Mouse (Mus musculus): Measurements from ENCODE around the gene Trim75. TPM values are rescaled to one million over a fixed set of nuclear protein-coding genes. Genes with fewer than 3 reads are reported as not detected.
"Not testable (repeated sequence)": the region's sequence is repeated elsewhere in the genome, so short reads cannot be mapped to it uniquely, and the experiment has no call there.

Gene Trim75
- polyA plus RNA-seq (2015; fragmentation: Nextera tagmentation; extraction: Ambion mirVana), result not detected in 2 replicates

GRCm38 (mm10) chr8:64987731-64988130, at the start of gene Trim75:
Gene Trim75, minus strand, starts transcription at chr8:64987831.
- no peaks in the 10 kb centered on the region for H3K4me1 ChIP-seq (replicated peaks)
- H3K4me3 ChIP-seq (replicated peaks), result no peak within 1 kb of the TSS
- no peaks in the 10 kb centered on the region for H3K27me3 ChIP-seq
- H3K4me2 ChIP-seq, result no peak within 1 kb of the TSS
- 68% methylated on average over 4 of the region's 4 CpGs for WGBS (ENCODE audit: insufficient replicate concordance)
- no peaks in the 10 kb centered on the region for H3K36me3 ChIP-seq (replicated peaks)
- H3K9me3 ChIP-seq (replicated peaks), result no peaks in the 10 kb centered on the region
- no peak within 1 kb of the TSS for H3K27ac ChIP-seq (replicated peaks)
- H3K9ac ChIP-seq, result no peak within 1 kb of the TSS
- ATAC-seq (ENCODE audit: insufficient read depth), result no peak

DNA sequence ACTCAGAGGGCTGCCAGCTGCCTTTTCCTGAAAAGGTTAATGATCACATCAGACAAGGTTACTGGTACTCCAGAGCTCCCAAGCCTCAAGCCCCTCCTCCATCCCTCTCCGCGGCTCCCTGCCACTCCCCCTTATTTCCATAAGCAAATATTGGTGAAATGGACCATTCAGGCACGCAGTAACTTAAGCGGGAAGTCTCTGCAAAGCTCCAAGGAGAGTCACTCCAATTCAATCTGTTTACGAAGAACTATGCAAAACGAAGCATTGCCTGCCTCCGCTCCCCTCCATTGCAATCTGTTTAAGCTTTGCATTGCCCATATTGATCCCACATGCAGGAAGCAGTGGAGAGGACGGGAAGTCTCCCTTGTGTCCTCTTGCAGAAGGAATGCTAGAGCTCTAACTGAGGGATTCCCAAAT, 49.5 kb upstream of the Trim75 start, which contains the start of gene Apela:
Gene Apela (minus strand): TSS at position 220 of the 417 bp plus-strand sequence.
- no peak within 1 kb of the TSS for H3K4me3 ChIP-seq (replicated peaks)
- no peak within 1 kb of the TSS for H3K27ac ChIP-seq (replicated peaks)
- H3K4me2 ChIP-seq, result peak within 1 kb of the TSS; percentile 50
- H3K9ac ChIP-seq, result no peak within 1 kb of the TSS
- no peaks in the 10 kb centered on the region for H3K9me3 ChIP-seq (replicated peaks)
- ATAC-seq (ENCODE audit: insufficient read depth), result peak; percentile 54; the same call in 1 of the 2 replicates
- no peaks in the 10 kb centered on the region for H3K4me1 ChIP-seq (replicated peaks)
- H3K27me3 ChIP-seq, result peaks cover 6% of the 10 kb centered on the region; the same call in 1 of the 2 replicates
- WGBS (ENCODE audit: insufficient replicate concordance), result 3% methylated on average over 8 of the region's 8 CpGs
- no peaks in the 10 kb centered on the region for H3K36me3 ChIP-seq (replicated peaks)

DNA sequence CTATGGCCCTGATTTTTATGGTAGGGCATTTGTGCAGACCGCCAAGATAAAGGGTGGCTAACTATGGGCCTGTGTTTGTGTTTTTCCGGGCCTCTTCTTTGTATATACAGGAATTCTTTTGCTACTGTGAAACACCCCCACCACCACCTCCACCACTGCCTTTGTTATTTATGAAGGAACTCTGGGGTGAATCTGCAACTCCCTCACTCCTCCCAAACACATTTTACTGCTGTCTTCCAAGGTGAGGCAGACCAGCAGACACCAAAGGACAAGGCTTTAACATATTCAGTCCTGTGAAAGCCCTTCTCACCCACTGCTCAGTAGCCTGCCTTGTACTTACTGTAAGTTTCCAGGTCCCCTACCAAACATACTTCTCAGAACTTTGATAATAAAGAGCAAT, 46.5 kb upstream of the Trim75 start:
- no peak overlapping the region for H3K4me3 ChIP-seq (replicated peaks)
- no peaks in the 10 kb centered on the region for H3K9me3 ChIP-seq (replicated peaks)
- no peaks in the 10 kb centered on the region for H3K4me1 ChIP-seq (replicated peaks)
- ATAC-seq (ENCODE audit: insufficient read depth), result no peak
- H3K27me3 ChIP-seq, result peaks cover 6% of the 10 kb centered on the region; the same call in 1 of the 2 replicates
- WGBS (ENCODE audit: insufficient replicate concordance), result 28% methylated on average over 2 of the region's 2 CpGs
- H3K36me3 ChIP-seq (replicated peaks), result no peaks in the 10 kb centered on the region
- no peak overlapping the region for H3K27ac ChIP-seq (replicated peaks)
- H3K9ac ChIP-seq, result no peak overlapping the region
- no peak overlapping the region for H3K4me2 ChIP-seq

DNA sequence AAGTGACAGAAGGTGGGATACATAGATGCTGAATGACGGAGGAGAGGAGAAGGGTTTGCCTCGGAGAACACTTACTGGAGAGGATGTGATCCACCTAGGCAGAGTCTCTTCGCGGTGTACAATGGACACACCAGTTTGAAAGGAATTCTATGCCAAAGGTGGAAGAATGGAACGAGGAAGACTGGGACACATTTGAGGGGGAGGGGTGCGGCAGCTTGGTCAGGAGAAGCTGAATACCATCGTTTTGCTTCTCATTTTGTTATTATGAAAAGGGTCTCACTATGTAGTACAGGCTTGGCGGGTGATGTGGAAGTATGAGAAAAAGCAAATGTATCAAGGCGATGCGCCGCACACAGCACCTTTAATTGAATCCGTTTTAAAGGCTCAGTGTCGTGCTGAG, 45.4 kb upstream of the Trim75 start:
- no peak overlapping the region for H3K9ac ChIP-seq
- ATAC-seq (ENCODE audit: insufficient read depth), result no peak
- no peaks in the 10 kb centered on the region for H3K9me3 ChIP-seq (replicated peaks)
- no peak overlapping the region for H3K4me3 ChIP-seq (replicated peaks)
- 72% methylated on average over 13 of the region's 13 CpGs for WGBS (ENCODE audit: insufficient replicate concordance)
- H3K4me2 ChIP-seq, result no peak overlapping the region
- no peak overlapping the region for H3K27ac ChIP-seq (replicated peaks)
- no peaks in the 10 kb centered on the region for H3K36me3 ChIP-seq (replicated peaks)
- peaks cover 6% of the 10 kb centered on the region; the same call in 1 of the 2 replicates for H3K27me3 ChIP-seq
- no peaks in the 10 kb centered on the region for H3K4me1 ChIP-seq (replicated peaks)

DNA sequence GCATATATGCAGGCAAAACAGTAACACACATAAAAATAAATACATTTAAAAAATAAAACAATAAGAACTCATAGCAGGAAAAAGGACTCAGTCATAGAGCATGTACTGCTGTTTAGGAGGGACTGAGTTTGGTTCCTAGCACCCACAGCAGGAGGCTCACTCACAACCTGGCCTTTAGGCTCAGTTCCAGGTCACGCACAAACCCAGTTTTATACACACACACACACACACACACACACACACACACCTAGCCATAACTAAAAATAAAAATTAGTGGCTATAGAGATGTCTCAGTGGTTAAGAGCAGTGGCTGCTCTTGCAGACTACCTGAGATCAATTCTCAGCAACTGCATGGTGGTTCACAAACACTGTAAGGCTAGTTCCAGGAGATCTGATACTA, 44.5 kb upstream of the Trim75 start:
- H3K4me3 ChIP-seq (replicated peaks), result no peak overlapping the region
- peaks cover 2% of the 10 kb centered on the region; the same call in 1 of the 2 replicates for H3K27me3 ChIP-seq
- H3K36me3 ChIP-seq (replicated peaks), result no peaks in the 10 kb centered on the region
- WGBS (ENCODE audit: insufficient replicate concordance), result 56% methylated on average over 1 of the region's 1 CpGs
- no peak overlapping the region for H3K27ac ChIP-seq (replicated peaks)
- no peak overlapping the region for H3K9ac ChIP-seq
- no peaks in the 10 kb centered on the region for H3K4me1 ChIP-seq (replicated peaks)
- no peak overlapping the region for H3K4me2 ChIP-seq
- no peaks in the 10 kb centered on the region for H3K9me3 ChIP-seq (replicated peaks)
- ATAC-seq (ENCODE audit: insufficient read depth), result no peak

- H3K36me3 ChIP-seq (replicated peaks), result no peaks in the 10 kb centered on the region
- H3K27me3 ChIP-seq, result no peaks in the 10 kb centered on the region
- H3K4me2 ChIP-seq, result no peak overlapping the region
- no peak for ATAC-seq (ENCODE audit: insufficient read depth)
- whole genome bisulfite sequencing (ENCODE audit: insufficient replicate concordance), result 58% methylated on average over 4 of the region's 4 CpGs
- no peaks in the 10 kb centered on the region for H3K4me1 ChIP-seq (replicated peaks)
- H3K27ac ChIP-seq (replicated peaks), result no peak overlapping the region
- no peak overlapping the region for H3K4me3 ChIP-seq (replicated peaks)
- no peaks in the 10 kb centered on the region for H3K9me3 ChIP-seq (replicated peaks)
- no peak overlapping the region for H3K9ac ChIP-seq
These were observed 43.3 kb upstream of the Trim75 start for GRCm38 (mm10) chr8:65030735-65031485.

GRCm38 (mm10) chr8:65029776-65030175, 42.1 kb upstream of the Trim75 start:
- Histone ChIP-seq H3K27ac (replicated peaks) (no peak overlapping the region), H3K4me3 (replicated peaks) (no peak overlapping the region), H3K27me3 (no peaks in the 10 kb centered on the region), H3K36me3 (replicated peaks) (no peaks in the 10 kb centered on the region), H3K4me1 (replicated peaks) (no peaks in the 10 kb centered on the region), H3K4me2 (no peak overlapping the region), H3K9ac (no peak overlapping the region), H3K9me3 (replicated peaks) (no peaks in the 10 kb centered on the region)
- WGBS (ENCODE audit: insufficient replicate concordance), result 70% methylated on average over 4 of the region's 4 CpGs
- no peak for ATAC-seq (ENCODE audit: insufficient read depth)

- H3K9me3 ChIP-seq (replicated peaks), result no peaks in the 10 kb centered on the region
- 67% methylated on average over 12 of the region's 12 CpGs for WGBS (ENCODE audit: insufficient replicate concordance)
- no peaks in the 10 kb centered on the region for H3K4me1 ChIP-seq (replicated peaks)
- H3K4me2 ChIP-seq, result no peak overlapping the region
- no peak overlapping the region for H3K4me3 ChIP-seq (replicated peaks)
- H3K27me3 ChIP-seq, result no peaks in the 10 kb centered on the region
- H3K27ac ChIP-seq (replicated peaks), result no peak overlapping the region
- H3K9ac ChIP-seq, result no peak overlapping the region
- no peak for ATAC-seq (ENCODE audit: insufficient read depth)
- no peaks in the 10 kb centered on the region for H3K36me3 ChIP-seq (replicated peaks)
These were observed 41.5 kb upstream of the Trim75 start for GRCm38 (mm10) chr8:65028959-65029686.

- Histone ChIP-seq H3K4me1 (replicated peaks) (no peaks in the 10 kb centered on the region), H3K4me3 (replicated peaks) (no peak overlapping the region)
These were observed 34.9 kb upstream of the Trim75 start for GRCm38 (mm10) chr8:65022485-65022884.

GRCm38 (mm10) chr8:65018423-65018822, 30.8 kb upstream of the Trim75 start, which contains the start of the genes Trim61 and Trim60:
Gene Trim61, minus strand, starts transcription at chr8:65018523.
Gene Trim60, minus strand, starts transcription at chr8:65018584.
- H3K36me3 ChIP-seq (replicated peaks), result no peaks in the 10 kb centered on the region
- H3K4me2 ChIP-seq, result no peak within 1 kb of the TSS
- H3K4me1 ChIP-seq (replicated peaks), result no peaks in the 10 kb centered on the region
- H3K27me3 ChIP-seq, result no peaks in the 10 kb centered on the region
- no peak within 1 kb of the TSS for H3K9ac ChIP-seq
- ATAC-seq (ENCODE audit: insufficient read depth), result no peak
- no peaks in the 10 kb centered on the region for H3K9me3 ChIP-seq (replicated peaks)
- H3K27ac ChIP-seq (replicated peaks), result no peak within 1 kb of the TSS
- 65% methylated on average over 8 of the region's 8 CpGs for WGBS (ENCODE audit: insufficient replicate concordance)
- no peak within 1 kb of the TSS for H3K4me3 ChIP-seq (replicated peaks)

More at GRCm38 (mm10) chr8:65022485-65022884, 34.9 kb upstream of the Trim75 start:
- Histone ChIP-seq H3K9ac (no peak overlapping the region), H3K4me2 (no peak overlapping the region), H3K27ac (replicated peaks) (no peak overlapping the region), H3K9me3 (replicated peaks) (no peaks in the 10 kb centered on the region), H3K36me3 (replicated peaks) (no peaks in the 10 kb centered on the region), H3K27me3 (no peaks in the 10 kb centered on the region)
- no peak for ATAC-seq (ENCODE audit: insufficient read depth)
- 40% methylated on average over 8 of the region's 8 CpGs for WGBS (ENCODE audit: insufficient replicate concordance)

- 68% methylated on average over 6 of the region's 6 CpGs for WGBS (ENCODE audit: insufficient replicate concordance)
- not testable (repeated sequence) for H3K27me3 ChIP-seq; H3K4me3 ChIP-seq (replicated peaks); ATAC-seq (ENCODE audit: insufficient read depth); H3K9ac ChIP-seq; H3K4me1 ChIP-seq (replicated peaks); H3K4me2 ChIP-seq; H3K9me3 ChIP-seq (replicated peaks); H3K27ac ChIP-seq (replicated peaks); H3K36me3 ChIP-seq (replicated peaks)
These were observed 20.0 kb upstream of the Trim75 start for GRCm38 (mm10) chr8:65007616-65008015.
